ENCODE assay signal across 8 mouse cellular contexts in the genomic region with DNA sequence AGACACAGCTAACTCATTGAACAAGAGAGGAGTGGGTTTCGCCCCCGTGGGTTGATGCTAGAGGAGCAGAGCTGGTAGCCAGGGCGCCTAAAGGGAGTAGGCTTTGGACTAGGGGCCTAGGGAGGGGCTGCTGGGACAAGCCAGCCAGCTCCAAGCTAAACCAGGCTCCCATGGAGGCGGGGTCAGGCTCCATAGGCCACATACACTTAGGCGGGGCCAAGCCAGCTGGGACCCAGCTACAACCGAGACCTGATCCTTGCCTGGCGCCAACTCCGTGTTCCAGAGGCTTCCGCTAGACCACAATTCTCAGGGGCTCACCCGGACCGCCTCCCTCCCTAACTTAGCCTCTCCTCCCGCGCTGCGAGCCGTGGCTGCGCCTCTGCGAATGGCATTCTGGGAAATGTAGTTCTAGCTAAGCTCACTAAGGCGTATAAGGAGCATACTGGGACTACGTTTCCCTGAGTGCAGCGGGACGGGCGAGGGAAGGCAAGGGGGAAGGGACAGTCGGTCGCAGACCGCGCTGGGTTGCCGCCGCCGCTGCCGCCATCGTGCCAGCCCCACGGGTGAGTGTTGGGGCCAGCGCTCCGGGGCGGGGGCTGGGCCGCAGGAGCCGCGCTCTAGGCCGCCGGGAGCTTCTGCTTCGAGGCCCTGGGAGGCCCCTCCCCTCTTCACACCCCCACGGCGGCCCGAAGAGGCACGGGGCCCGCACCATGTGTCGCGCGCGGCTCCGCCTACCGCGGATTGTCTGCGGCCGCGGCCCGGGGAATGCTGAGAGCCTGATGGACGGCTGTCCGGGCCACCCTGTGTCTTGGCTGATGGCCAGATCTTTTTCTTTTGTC. TPM values are rescaled to one million over a fixed set of nuclear protein-coding genes. Genes with fewer than 3 reads are reported as not detected.
DNase-seq lines count a peak whose midpoint lies in the region; ATAC-seq lines count a peak whose summit lies in the region.

A gene (plus strand): TSS at position 438 of the 839 bp plus-strand sequence.

- ATAC-seq in hindbrain, embryonic 12.5 days (ENCODE audit: low FRiP score), result peak; percentile 97

- peak within 1 kb of the TSS; percentile 73 for H3K4me2 ChIP-seq in hindbrain, embryonic 12.5 days (replicated peaks)

- no peaks in the 10 kb centered on the region for H3K9me3 ChIP-seq in hindbrain, embryonic 12.5 days (replicated peaks)

- under 1% methylated on average over 59 of the region's 59 CpGs for WGBS in hindbrain, embryonic 12.5 days

- peaks cover 51% of the 10 kb centered on the region for H3K4me1 ChIP-seq in hindbrain, embryonic 12.5 days

- H3K4me3 ChIP-seq in hindbrain, embryonic 12.5 days, result peak within 1 kb of the TSS; percentile 93

- peak within 1 kb of the TSS; percentile 93 for H3K27ac ChIP-seq in hindbrain, embryonic 12.5 days

- DNase-seq in NIH3T3 (ENCODE audit: low read depth), result peak; percentile 98
- DNase-seq in cerebellum, postnatal 10 days, result peak; percentile 92 to 96
- DNase-seq in frontal cortex, postnatal 10 days (ENCODE audit: low spot score in 2 of 2), result peak; percentile 91 to 94
- DNase-seq in layer of hippocampus, postnatal 14 days (ENCODE audit: low spot score in 2 of 2), result peak; percentile 90 to 96
- DNase-seq in lung, postnatal 14 days, result peak; percentile 93
- DNase-seq in retina, adult 2 months (ENCODE audit: low read depth, low spot score), result peak; percentile 93
- DNase-seq in thymus, postnatal 36 days, result peak; percentile 85 to 94

- no peaks in the 10 kb centered on the region for H3K36me3 ChIP-seq in hindbrain, embryonic 12.5 days

- no peaks in the 10 kb centered on the region for H3K27me3 ChIP-seq in hindbrain, embryonic 12.5 days

- H3K9ac ChIP-seq in hindbrain, embryonic 12.5 days, result peak within 1 kb of the TSS; percentile 94

RNA-seq across cellular contexts. Expression of the gene that starts here (rescaled TPM):
- polyA plus RNA-seq in hindbrain, embryonic 12.5 days (2016; fragmentation: Nextera tagmentation; extraction: Ambion mirVana), result 241 and 248 TPM in 2 replicates
- total RNA-seq in layer of hippocampus, postnatal 14 days (2021), result 10 to 100 TPM; 36.5 to 45.5 TPM

Comparison
In these comparisons a context has a peak if more than half of its experiments do, and no peak if none do; other contexts are left out.
1. Peak in every context shown above with its lines: DNase-seq, ATAC-seq, H3K4me3 ChIP-seq and H3K27ac ChIP-seq.